20 mouse cellular contexts compared by ENCODE assay signal in genomic region chr12:39709850-39710249, GRCm38 (mm10).
A peak's percentile ranks its signal among the peaks of the same experiment; 100 is the strongest.
DNase-seq lines count a peak whose midpoint lies in the region; ATAC-seq and TF ChIP-seq lines count a peak whose summit lies in the region.
"Had no signal": no experiment of that assay in that cellular context is flagged by ENCODE, and none has a peak within 500 bp of the region (broad histone marks: within the 10 kb centered on the region; RNA-seq: fewer than 3 reads in every experiment).

No protein-coding gene starts in this region.

- no peak overlapping the region for H3K4me2 ChIP-seq in forebrain, embryonic 13.5 days
- no peak overlapping the region for H3K4me2 ChIP-seq in forebrain, embryonic 12.5 days
- no peak overlapping the region for H3K4me2 ChIP-seq in midbrain, embryonic 15.5 days
- H3K4me2 ChIP-seq: heart, embryonic 13.5 days; hindbrain, embryonic 12.5 days; neural tube, embryonic 12.5 days had no signal

- H3K4me3 ChIP-seq in forebrain, embryonic 13.5 days: no peak overlapping the region
- H3K4me3 ChIP-seq in forebrain, embryonic 12.5 days (replicated peaks): no peak overlapping the region
- no peak overlapping the region for H3K4me3 ChIP-seq in layer of hippocampus, adult 2 months
- H3K4me3 ChIP-seq in midbrain, embryonic 15.5 days: no peak overlapping the region
- H3K4me3 ChIP-seq: heart, adult 2 months; heart, embryonic 13.5 days; hindbrain, embryonic 12.5 days; neural tube, embryonic 12.5 days had no signal

- H3K27me3 ChIP-seq in forebrain, embryonic 13.5 days: no peaks in the 10 kb centered on the region
- H3K27me3 ChIP-seq in forebrain, embryonic 12.5 days: no peaks in the 10 kb centered on the region
- no peaks in the 10 kb centered on the region for H3K27me3 ChIP-seq in midbrain, embryonic 15.5 days (replicated peaks)
- H3K27me3 ChIP-seq: heart, embryonic 13.5 days; hindbrain, embryonic 12.5 days; neural tube, embryonic 12.5 days had no signal

- no peaks in the 10 kb centered on the region for H3K36me3 ChIP-seq in forebrain, embryonic 13.5 days (ENCODE audit: poor library complexity, severe bottlenecking)
- H3K36me3 ChIP-seq in forebrain, embryonic 12.5 days (replicated peaks): no peaks in the 10 kb centered on the region
- H3K36me3 ChIP-seq in midbrain, embryonic 15.5 days (replicated peaks): no peaks in the 10 kb centered on the region
- H3K36me3 ChIP-seq: heart, embryonic 13.5 days; hindbrain, embryonic 12.5 days; neural tube, embryonic 12.5 days had no signal

- H3K4me1 ChIP-seq in forebrain, embryonic 13.5 days: no peaks in the 10 kb centered on the region
- peaks cover 5% of the 10 kb centered on the region for H3K4me1 ChIP-seq in forebrain, embryonic 12.5 days
- H3K4me1 ChIP-seq in midbrain, embryonic 15.5 days: peaks cover 6% of the 10 kb centered on the region; the same call in 1 of the 2 replicates
- H3K4me1 ChIP-seq: heart, embryonic 13.5 days had no signal

- no peak overlapping the region for H3K9ac ChIP-seq in forebrain, embryonic 13.5 days
- H3K9ac ChIP-seq in forebrain, embryonic 12.5 days: no peak overlapping the region
- no peak overlapping the region for H3K9ac ChIP-seq in midbrain, embryonic 15.5 days
- H3K9ac ChIP-seq: heart, embryonic 13.5 days; hindbrain, embryonic 12.5 days; neural tube, embryonic 12.5 days had no signal

- H3K9me3 ChIP-seq in forebrain, embryonic 13.5 days (replicated peaks): no peaks in the 10 kb centered on the region
- H3K9me3 ChIP-seq in forebrain, embryonic 12.5 days: no peaks in the 10 kb centered on the region
- H3K9me3 ChIP-seq in midbrain, embryonic 15.5 days: no peaks in the 10 kb centered on the region
- H3K9me3 ChIP-seq: heart, embryonic 13.5 days; hindbrain, embryonic 12.5 days; neural tube, embryonic 12.5 days had no signal

- no peak for TF ChIP-seq CTCF in layer of hippocampus, adult 2 months (conservative IDR thresholded peaks at IDR 0.05)

- ATAC-seq in forebrain, embryonic 13.5 days: peak; percentile 58; the same call in 1 of the 2 replicates
- no peak for ATAC-seq in forebrain, embryonic 12.5 days (ENCODE audit: low FRiP score)
- ATAC-seq in midbrain, embryonic 15.5 days (replicated peaks): no peak
- ATAC-seq: intestine, postnatal 0 days had no signal

- no peak overlapping the region for H3K27ac ChIP-seq in forebrain, embryonic 13.5 days
- no peak overlapping the region for H3K27ac ChIP-seq in forebrain, embryonic 12.5 days
- H3K27ac ChIP-seq in layer of hippocampus, adult 2 months: peak overlapping the region; percentile 68; the same call in 1 of the 2 replicates
- H3K27ac ChIP-seq in midbrain, embryonic 15.5 days: no peak overlapping the region
- H3K27ac ChIP-seq: heart, adult 2 months; heart, embryonic 13.5 days; hindbrain, embryonic 12.5 days; neural tube, embryonic 12.5 days had no signal

- DNase-seq in layer of hippocampus, adult 2 months (ENCODE audit: low spot score in 2 of 2): peak in 1 of 2 experiments; percentile 9
- no peak for DNase-seq in layer of hippocampus, adult 9-10 months (ENCODE audit: low spot score)
- peak; percentile 19 to 32 for DNase-seq in right cerebral cortex, adult 2 months (ENCODE audit: low spot score in 2 of 2)
- no peak for DNase-seq in right cerebral cortex, postnatal 10 days (ENCODE audit: low spot score in 2 of 2)
- no peak for DNase-seq in ovary, adult 18-20 months (ENCODE audit: low spot score)
- DNase-seq: adrenal gland, postnatal 14 days; cerebellum, adult 9-10 months; gastrocnemius, postnatal 14 days; heart, adult 2 months; heart, postnatal 14 days; kidney, postnatal 25 days; lung, postnatal 4 days; midbrain, embryonic 14.5 days had no signal

- 87% methylated on average over 5 of the region's 5 CpGs for WGBS in forebrain, embryonic 13.5 days
- WGBS in forebrain, embryonic 12.5 days: 81% methylated on average over 5 of the region's 5 CpGs
- WGBS in midbrain, embryonic 15.5 days: 83% methylated on average over 5 of the region's 5 CpGs

Comparison
In these comparisons a context has a peak if more than half of its experiments do, and no peak if none do; other contexts are left out.
1. DNase-seq: peak in right cerebral cortex, adult 2 months (2 of 2); none in layer of hippocampus, adult 9-10 months (single experiment), right cerebral cortex, postnatal 10 days (0 of 2) and ovary, adult 18-20 months (single experiment).